Mouse (Mus musculus) E14TG2a.4 (cell line): Measurements from ENCODE around the gene Mrpl27.
A peak's percentile ranks its signal among the peaks of the same experiment; 100 is the strongest.

ENCODE experiments used
- H3K27me3 ChIP-seq: 2 replicates; pipeline ENCODE4 v1.6.1; 2014; ENCODE audit warnings: low read length, control low read depth; ENCODE audit not compliant: insufficient read depth
- H3K36me3 ChIP-seq: 2 replicates; pipeline ENCODE4 v1.6.1; 2014; ENCODE audit warnings: low read length, control low read depth; ENCODE audit not compliant: insufficient read depth
- H3K4me1 ChIP-seq: replicated peaks from 2 replicates; pipeline ENCODE4 v1.6.1; 2014; ENCODE audit warnings: low read depth, low read length, control low read depth
- H3K4me3 ChIP-seq: replicated peaks from 2 replicates; pipeline ENCODE4 v1.5.1; 2014; ENCODE audit warnings: mild to moderate bottlenecking, low read length
- H3K9me3 ChIP-seq: 2 replicates; pipeline ENCODE4 v1.6.1; 2014; ENCODE audit warnings: low read length, control low read depth
- CTCF ChIP-seq: conservative IDR thresholded peaks from 2 replicates; pipeline ENCODE4 v1.5.1; 2014; ENCODE audit warnings: low read length
- NANOG ChIP-seq: IDR thresholded peaks from 2 replicates; pipeline ENCODE4 v1.6.1; 2014; ENCODE audit warnings: borderline replicate concordance, low read length, mixed read lengths
- POU5F1 ChIP-seq: IDR thresholded peaks from 2 replicates; pipeline ENCODE4 v1.6.1; 2014; ENCODE audit warnings: low read length, borderline replicate concordance

Mrpl27 gene

DNA sequence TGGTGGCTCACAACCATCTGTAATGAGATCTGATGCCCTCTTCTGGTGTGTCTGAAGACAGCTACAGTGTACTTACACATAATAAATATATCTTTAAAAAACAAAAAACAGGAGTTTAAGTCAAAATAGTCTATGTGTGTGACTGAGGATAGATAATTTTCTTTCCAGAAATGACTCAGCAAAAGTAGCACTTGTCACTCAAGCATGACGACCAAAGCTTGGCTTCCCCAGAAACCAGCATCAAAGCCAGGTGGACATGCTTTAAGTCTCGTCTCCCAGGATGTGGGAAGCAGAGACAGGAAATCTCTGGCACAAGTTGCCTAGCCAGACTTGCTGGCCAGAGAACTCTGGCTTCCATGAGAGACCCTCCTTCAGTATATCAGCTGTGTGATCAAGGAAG lies 31.4 kb upstream of the Mrpl27 start:
- TF ChIP-seq POU5F1 = no peak
- TF ChIP-seq CTCF = no peak
- no peak for TF ChIP-seq NANOG
- Histone ChIP-seq H3K4me1 (peaks cover 19% of the 10 kb centered on the region), H3K36me3 (no peaks in the 10 kb centered on the region), H3K4me3 (no peak overlapping the region), H3K27me3 (no peaks in the 10 kb centered on the region), H3K9me3 (no peaks in the 10 kb centered on the region)

- no peaks in the 10 kb centered on the region for H3K9me3 ChIP-seq
- H3K36me3 ChIP-seq = peaks cover 37% of the 10 kb centered on the region
- no peaks in the 10 kb centered on the region for H3K27me3 ChIP-seq
- H3K4me1 ChIP-seq = peaks cover 42% of the 10 kb centered on the region
- TF ChIP-seq NANOG (no peak), CTCF (peak; percentile 77)
- H3K4me3 ChIP-seq = peak within 1 kb of the TSS; percentile 98
Measured at GRCm38 (mm10) chr11:94629199-94629883, 24.2 kb upstream of the Mrpl27 start, which contains the start of gene Lrrc59. Gene Lrrc59, plus strand, starts transcription at chr11:94629767.

GRCm38 (mm10) chr11:94629884-94630198 lies 23.7 kb upstream of the Mrpl27 start:
- Histone ChIP-seq H3K36me3 (peaks cover 42% of the 10 kb centered on the region), H3K4me3 (peak overlapping the region; percentile 98), H3K27me3 (no peaks in the 10 kb centered on the region), H3K4me1 (peaks cover 44% of the 10 kb centered on the region), H3K9me3 (no peaks in the 10 kb centered on the region)
- TF ChIP-seq NANOG = no peak
- TF ChIP-seq CTCF = no peak
- TF ChIP-seq POU5F1 = no peak

DNA sequence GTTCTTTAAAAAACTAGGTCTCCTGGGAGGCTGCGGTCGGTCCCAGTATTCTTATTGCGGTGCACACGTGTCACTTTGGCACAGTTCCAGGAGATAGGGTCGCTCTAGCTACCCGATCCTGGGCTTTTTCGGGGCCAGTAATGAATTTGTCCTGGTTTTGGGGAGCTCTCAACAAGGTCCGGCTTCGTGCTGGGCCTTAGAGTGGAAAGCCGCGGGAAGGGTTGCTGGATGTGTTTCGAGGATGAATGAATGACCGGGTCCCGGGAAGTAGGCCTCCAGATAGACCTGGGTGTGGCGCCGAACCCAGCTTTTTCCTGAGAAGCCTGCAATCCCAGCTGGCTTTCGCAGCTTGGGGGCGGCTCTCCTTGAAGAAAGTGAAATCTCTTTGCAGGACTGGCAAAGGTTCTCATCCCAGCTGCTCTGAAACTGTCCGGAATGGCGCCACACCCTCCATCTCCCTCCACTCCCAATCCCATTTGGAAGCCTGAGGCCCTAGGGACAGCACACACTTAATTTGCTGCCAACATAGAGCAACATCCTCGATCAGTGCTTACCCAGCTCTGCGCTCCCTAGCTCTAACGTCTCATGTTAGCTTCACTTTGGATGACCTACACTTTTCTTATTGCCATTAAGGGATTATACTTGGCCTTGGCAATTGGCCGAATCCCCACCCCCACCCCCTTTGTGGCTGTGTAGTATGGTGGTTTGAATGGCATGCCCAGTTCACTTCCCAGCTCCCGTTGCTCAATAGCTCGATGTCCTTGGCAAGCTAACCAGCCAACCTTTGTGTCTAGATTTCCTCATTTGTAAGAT lies 23.2 kb upstream of the Mrpl27 start:
- no peaks in the 10 kb centered on the region for H3K9me3 ChIP-seq
- peak overlapping the region; percentile 98 for H3K4me3 ChIP-seq
- H3K4me1 ChIP-seq = peaks cover 44% of the 10 kb centered on the region
- TF ChIP-seq CTCF = no peak
- no peak for TF ChIP-seq POU5F1
- no peak for TF ChIP-seq NANOG
- H3K36me3 ChIP-seq = peaks cover 48% of the 10 kb centered on the region
- no peaks in the 10 kb centered on the region for H3K27me3 ChIP-seq

- peaks cover 44% of the 10 kb centered on the region for H3K4me1 ChIP-seq
- TF ChIP-seq POU5F1 (no peak), CTCF (no peak), NANOG (no peak)
- no peaks in the 10 kb centered on the region for H3K27me3 ChIP-seq
- peaks cover 63% of the 10 kb centered on the region for H3K36me3 ChIP-seq
- no peak overlapping the region for H3K4me3 ChIP-seq
- no peaks in the 10 kb centered on the region for H3K9me3 ChIP-seq
Measured at GRCm38 (mm10) chr11:94631969-94632368, 21.6 kb upstream of the Mrpl27 start.

GRCm38 (mm10) chr11:94632988-94633387 lies 20.6 kb upstream of the Mrpl27 start:
- H3K4me3 ChIP-seq = no peak overlapping the region
- H3K36me3 ChIP-seq = peaks cover 73% of the 10 kb centered on the region
- TF ChIP-seq POU5F1 (no peak), CTCF (no peak), NANOG (no peak)
- peaks cover 44% of the 10 kb centered on the region for H3K4me1 ChIP-seq
- H3K9me3 ChIP-seq = no peaks in the 10 kb centered on the region
- H3K27me3 ChIP-seq = no peaks in the 10 kb centered on the region

GRCm38 (mm10) chr11:94634431-94634830 lies 19.1 kb upstream of the Mrpl27 start:
- no peak for TF ChIP-seq POU5F1
- no peak for TF ChIP-seq NANOG
- no peak for TF ChIP-seq CTCF
- Histone ChIP-seq H3K9me3 (no peaks in the 10 kb centered on the region), H3K4me3 (no peak overlapping the region), H3K36me3 (peaks cover 88% of the 10 kb centered on the region), H3K27me3 (no peaks in the 10 kb centered on the region), H3K4me1 (peaks cover 55% of the 10 kb centered on the region)

DNA sequence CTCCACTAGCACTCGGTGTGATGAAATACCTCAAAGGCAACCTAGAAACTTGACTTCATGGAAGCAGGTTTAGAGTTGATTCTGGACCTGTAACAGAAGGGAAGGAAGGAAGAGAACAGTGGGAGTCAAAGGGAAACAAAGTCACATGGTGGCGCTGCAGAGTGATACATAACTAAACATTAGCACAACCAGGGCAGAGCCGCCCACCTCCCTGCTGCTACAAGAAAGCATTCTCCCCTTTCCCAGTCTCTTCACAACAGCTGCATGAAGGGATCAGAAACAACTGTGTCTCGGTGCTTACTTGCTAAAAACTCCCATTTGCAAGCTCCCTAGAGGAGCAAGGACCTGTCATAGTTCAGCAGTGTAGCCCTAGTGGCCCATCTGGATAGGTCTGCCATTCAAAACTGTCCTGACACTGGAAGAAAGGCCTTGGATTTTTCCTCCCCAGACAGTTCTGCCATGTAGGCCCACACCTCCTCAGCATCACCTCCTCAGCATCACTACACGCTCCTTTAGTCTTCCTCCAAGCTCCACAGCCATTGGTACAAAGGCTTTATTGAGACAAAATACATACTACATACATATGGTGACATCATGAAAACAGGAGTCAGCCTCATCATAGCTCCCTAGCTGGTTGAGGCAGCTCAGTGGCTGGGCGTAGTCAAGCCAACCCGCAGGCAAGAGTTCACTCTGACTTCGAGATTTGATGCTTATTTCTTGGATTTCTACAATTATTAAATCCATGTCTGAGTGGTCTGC lies 8.9 kb upstream of the Mrpl27 start:
- no peak for TF ChIP-seq NANOG
- no peak for TF ChIP-seq CTCF
- TF ChIP-seq POU5F1 = no peak
- Histone ChIP-seq H3K27me3 (no peaks in the 10 kb centered on the region), H3K4me3 (no peak overlapping the region), H3K9me3 (no peaks in the 10 kb centered on the region), H3K4me1 (peaks cover 56% of the 10 kb centered on the region), H3K36me3 (peaks cover 99% of the 10 kb centered on the region)
